Mouse (Mus musculus): ENCODE data around the gene Bend5.
A peak's percentile ranks its signal among the peaks of the same experiment; 100 is the strongest.

Bend5 gene

DNA sequence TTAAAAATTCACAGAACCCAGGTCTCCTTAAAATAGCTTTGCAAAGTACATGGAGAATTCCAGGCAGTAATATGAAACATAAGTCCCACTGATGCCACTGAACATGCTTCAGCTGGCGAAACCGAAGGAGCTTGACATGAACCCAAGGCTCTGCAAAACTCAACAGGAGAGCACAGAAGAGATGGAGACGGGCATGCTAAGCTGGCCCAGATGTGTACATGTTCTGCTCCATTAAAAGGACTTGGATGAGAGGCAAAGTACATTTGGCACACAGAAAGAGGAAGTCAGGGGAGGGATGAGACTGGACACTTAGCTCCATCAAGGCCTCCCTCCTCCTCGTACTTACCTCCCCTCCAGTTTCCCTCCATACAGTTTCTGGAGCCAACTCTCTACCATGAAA lies 4.1 kb upstream of the Bend5 start:
- TF ChIP-seq CTCF (conservative IDR thresholded peaks at IDR 0.05; ENCODE audit: low read length) (no peak), POU5F1 (IDR thresholded peaks at IDR 0.05; ENCODE audit: borderline replicate concordance, low read length) (no peak), NANOG (IDR thresholded peaks at IDR 0.05; ENCODE audit: borderline replicate concordance, low read length) (no peak)
- Histone ChIP-seq H3K27me3 (ENCODE audit: insufficient read depth, low read length) (peaks cover 3% of the 10 kb centered on the region), H3K36me3 (ENCODE audit: insufficient read depth, low read length) (no peaks in the 10 kb centered on the region), H3K4me1 (replicated peaks; ENCODE audit: low read depth, low read length) (peaks cover 34% of the 10 kb centered on the region), H3K4me3 (replicated peaks; ENCODE audit: low read length) (no peak overlapping the region), H3K9me3 (ENCODE audit: low read length) (no peaks in the 10 kb centered on the region)

DNA sequence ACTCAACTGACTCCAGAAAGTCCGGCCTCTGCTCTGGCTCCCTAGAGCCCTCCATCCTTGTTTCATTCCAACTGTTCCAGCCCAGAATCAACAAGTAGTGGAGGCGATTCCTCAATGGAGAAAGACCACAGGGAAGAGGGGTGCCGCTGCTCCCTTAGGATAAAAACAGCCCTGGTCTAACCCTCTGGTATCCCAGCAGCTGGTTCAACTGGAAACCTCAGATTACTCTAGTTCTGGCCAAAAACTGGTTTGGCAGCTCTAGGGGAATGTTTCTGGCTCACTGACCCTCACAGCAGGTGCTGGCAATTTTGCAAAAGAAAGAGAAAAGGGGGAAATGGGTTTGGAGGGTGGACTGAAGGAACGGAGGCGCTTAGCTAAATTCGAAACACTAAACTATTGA lies 407 bp upstream of the Bend5 start:
- Histone ChIP-seq H3K36me3 (ENCODE audit: insufficient read depth, low read length) (peaks cover 8% of the 10 kb centered on the region; the same call in 1 of the 2 replicates), H3K4me1 (replicated peaks; ENCODE audit: low read depth, low read length) (peaks cover 54% of the 10 kb centered on the region), H3K9me3 (ENCODE audit: low read length) (no peaks in the 10 kb centered on the region), H3K4me3 (replicated peaks; ENCODE audit: low read length) (peak overlapping the region; percentile 87), H3K27me3 (ENCODE audit: insufficient read depth, low read length) (peaks cover 9% of the 10 kb centered on the region)
- TF ChIP-seq CTCF (conservative IDR thresholded peaks at IDR 0.05; ENCODE audit: low read length): no peak
- no peak for TF ChIP-seq NANOG (IDR thresholded peaks at IDR 0.05; ENCODE audit: borderline replicate concordance, low read length)
- TF ChIP-seq POU5F1 (IDR thresholded peaks at IDR 0.05; ENCODE audit: borderline replicate concordance, low read length): no peak

DNA sequence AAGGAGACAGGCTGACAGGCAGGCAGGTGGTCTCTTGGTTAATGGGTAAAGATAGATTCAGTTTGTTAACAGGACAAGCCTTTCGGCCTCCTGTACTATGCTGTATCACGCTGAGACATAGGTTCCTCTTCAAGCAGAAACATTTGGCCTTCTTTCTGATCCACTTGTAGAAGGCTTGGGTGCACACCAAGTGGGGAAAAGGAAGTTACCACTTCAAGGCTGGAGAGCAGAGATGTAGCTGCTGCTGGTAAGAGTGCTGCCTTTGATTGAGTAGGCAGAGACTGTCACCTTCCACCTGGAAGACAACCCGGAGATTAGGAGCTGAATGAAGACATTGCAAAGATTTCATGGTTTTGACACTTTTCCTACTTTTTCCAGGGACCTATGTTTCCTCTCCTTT lies 1.3 kb downstream of the Bend5 start:
- H3K36me3 ChIP-seq (ENCODE audit: insufficient read depth, low read length): peaks cover 8% of the 10 kb centered on the region; the same call in 1 of the 2 replicates
- no peak for TF ChIP-seq POU5F1 (IDR thresholded peaks at IDR 0.05; ENCODE audit: borderline replicate concordance, low read length)
- no peak for TF ChIP-seq CTCF (conservative IDR thresholded peaks at IDR 0.05; ENCODE audit: low read length)
- no peak for TF ChIP-seq NANOG (IDR thresholded peaks at IDR 0.05; ENCODE audit: borderline replicate concordance, low read length)

DNA sequence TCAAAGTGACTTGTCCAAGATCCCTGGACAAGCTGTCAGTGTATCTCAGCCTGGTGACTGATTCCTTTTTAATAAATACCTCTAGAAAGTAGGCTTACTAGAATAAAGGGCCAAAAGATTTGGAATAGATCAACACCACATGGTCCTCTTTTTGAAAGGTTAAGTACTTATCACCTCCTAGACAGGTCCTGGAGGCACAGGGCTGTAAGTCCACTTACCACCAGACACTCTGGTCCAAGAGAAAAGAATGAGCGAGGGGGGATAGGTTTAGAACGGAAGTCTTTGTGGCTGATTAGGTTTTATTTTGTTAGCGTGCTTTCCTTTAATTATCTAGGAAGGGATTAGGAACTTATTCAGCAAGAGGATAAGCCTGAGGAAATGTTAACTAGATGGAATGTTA lies 1.7 kb downstream of the Bend5 start:
- Histone ChIP-seq H3K4me3 (replicated peaks; ENCODE audit: low read length) (no peak overlapping the region), H3K4me1 (replicated peaks; ENCODE audit: low read depth, low read length) (peaks cover 56% of the 10 kb centered on the region), H3K9me3 (ENCODE audit: low read length) (no peaks in the 10 kb centered on the region), H3K36me3 (ENCODE audit: insufficient read depth, low read length) (peaks cover 8% of the 10 kb centered on the region; the same call in 1 of the 2 replicates), H3K27me3 (ENCODE audit: insufficient read depth, low read length) (peaks cover 9% of the 10 kb centered on the region)
- no peak for TF ChIP-seq NANOG (IDR thresholded peaks at IDR 0.05; ENCODE audit: borderline replicate concordance, low read length)
- TF ChIP-seq CTCF (conservative IDR thresholded peaks at IDR 0.05; ENCODE audit: low read length): no peak
- no peak for TF ChIP-seq POU5F1 (IDR thresholded peaks at IDR 0.05; ENCODE audit: borderline replicate concordance, low read length)

More for the DNA sequence above, 1.3 kb downstream of the Bend5 start:
- Histone ChIP-seq H3K9me3 (ENCODE audit: low read length) (no peaks in the 10 kb centered on the region), H3K4me1 (replicated peaks; ENCODE audit: low read depth, low read length) (peaks cover 57% of the 10 kb centered on the region), H3K4me3 (replicated peaks; ENCODE audit: low read length) (peak overlapping the region; percentile 87; the same call in 1 of the 2 replicates), H3K27me3 (ENCODE audit: insufficient read depth, low read length) (peaks cover 9% of the 10 kb centered on the region)

DNA sequence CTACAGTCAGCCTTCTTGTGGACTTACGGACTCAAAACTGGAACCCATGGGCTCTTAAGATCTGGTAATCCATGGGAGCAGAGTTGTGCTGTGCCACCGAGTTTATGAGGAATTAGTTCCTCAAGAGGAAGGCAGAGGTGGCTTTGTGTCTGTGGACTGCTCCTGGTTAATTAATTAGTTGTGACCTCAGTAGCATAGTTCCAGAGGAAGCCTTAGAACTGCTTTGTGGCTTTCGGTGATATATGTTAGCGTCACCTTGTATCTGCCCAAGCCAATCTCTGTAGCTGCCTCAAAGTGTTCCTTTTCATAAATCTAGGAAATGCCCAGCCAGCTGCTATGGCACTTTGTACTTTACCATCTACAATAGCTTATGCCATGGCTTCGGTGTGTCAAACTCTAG lies 2.9 kb downstream of the Bend5 start:
- peaks cover 8% of the 10 kb centered on the region; the same call in 1 of the 2 replicates for H3K36me3 ChIP-seq (ENCODE audit: insufficient read depth, low read length)
- no peak overlapping the region for H3K4me3 ChIP-seq (replicated peaks; ENCODE audit: low read length)
- peaks cover 9% of the 10 kb centered on the region for H3K27me3 ChIP-seq (ENCODE audit: insufficient read depth, low read length)
- no peak for TF ChIP-seq NANOG (IDR thresholded peaks at IDR 0.05; ENCODE audit: borderline replicate concordance, low read length)
- no peak for TF ChIP-seq CTCF (conservative IDR thresholded peaks at IDR 0.05; ENCODE audit: low read length)
- no peak for TF ChIP-seq POU5F1 (IDR thresholded peaks at IDR 0.05; ENCODE audit: borderline replicate concordance, low read length)
- H3K9me3 ChIP-seq (ENCODE audit: low read length): no peaks in the 10 kb centered on the region
- peaks cover 44% of the 10 kb centered on the region for H3K4me1 ChIP-seq (replicated peaks; ENCODE audit: low read depth, low read length)

DNA sequence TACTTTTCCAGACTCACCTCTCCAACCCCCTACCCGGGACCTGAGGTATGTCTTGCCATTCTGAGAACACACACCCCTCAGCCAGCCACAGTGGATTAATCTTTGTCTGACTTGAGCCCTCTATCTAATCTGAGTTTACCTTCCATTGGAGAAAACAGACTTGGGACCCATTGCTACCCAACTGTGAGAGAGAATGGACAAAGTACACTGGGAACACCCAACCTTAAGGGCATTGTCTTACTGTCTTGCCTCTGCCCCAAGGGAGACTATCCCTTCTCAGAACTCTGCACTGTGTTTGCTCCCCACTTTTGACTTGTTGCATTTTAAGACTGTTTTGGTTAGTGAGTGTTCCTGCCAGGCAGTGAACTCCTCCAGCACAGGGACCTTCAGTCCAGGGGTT lies 4.7 kb downstream of the Bend5 start:
- TF ChIP-seq CTCF (conservative IDR thresholded peaks at IDR 0.05; ENCODE audit: low read length): no peak
- no peak for TF ChIP-seq POU5F1 (IDR thresholded peaks at IDR 0.05; ENCODE audit: borderline replicate concordance, low read length)
- TF ChIP-seq NANOG (IDR thresholded peaks at IDR 0.05; ENCODE audit: borderline replicate concordance, low read length): no peak
- Histone ChIP-seq H3K36me3 (ENCODE audit: insufficient read depth, low read length) (peaks cover 8% of the 10 kb centered on the region; the same call in 1 of the 2 replicates), H3K27me3 (ENCODE audit: insufficient read depth, low read length) (peaks cover 9% of the 10 kb centered on the region), H3K4me1 (replicated peaks; ENCODE audit: low read depth, low read length) (peaks cover 27% of the 10 kb centered on the region), H3K4me3 (replicated peaks; ENCODE audit: low read length) (no peak overlapping the region), H3K9me3 (ENCODE audit: low read length) (no peaks in the 10 kb centered on the region)

DNA sequence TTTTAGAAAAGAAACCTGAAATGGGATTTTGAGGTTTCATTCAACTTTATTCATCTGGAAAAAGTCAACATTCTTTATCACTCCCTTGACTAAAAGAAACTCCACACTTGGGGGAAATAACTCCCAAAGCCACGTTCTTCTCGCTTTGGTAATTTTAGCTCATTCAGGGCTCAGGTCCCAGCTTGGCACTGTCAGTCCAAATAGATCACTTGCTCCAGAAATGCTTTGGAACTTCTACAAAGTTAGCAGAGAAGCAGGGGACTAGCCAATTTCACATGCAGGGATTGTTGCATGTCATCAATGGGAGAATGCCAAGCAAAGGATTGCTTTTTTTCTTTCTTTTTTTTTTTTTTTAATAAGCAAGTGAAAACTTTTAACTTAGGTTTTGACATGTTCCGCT lies 5.2 kb downstream of the Bend5 start:
- Histone ChIP-seq H3K27me3 (ENCODE audit: insufficient read depth, low read length) (peaks cover 9% of the 10 kb centered on the region), H3K4me1 (replicated peaks; ENCODE audit: low read depth, low read length) (peaks cover 27% of the 10 kb centered on the region), H3K9me3 (ENCODE audit: low read length) (no peaks in the 10 kb centered on the region), H3K4me3 (replicated peaks; ENCODE audit: low read length) (no peak overlapping the region), H3K36me3 (ENCODE audit: insufficient read depth, low read length) (peaks cover 11% of the 10 kb centered on the region; the same call in 1 of the 2 replicates)
- TF ChIP-seq NANOG (IDR thresholded peaks at IDR 0.05; ENCODE audit: borderline replicate concordance, low read length): no peak
- no peak for TF ChIP-seq POU5F1 (IDR thresholded peaks at IDR 0.05; ENCODE audit: borderline replicate concordance, low read length)

DNA sequence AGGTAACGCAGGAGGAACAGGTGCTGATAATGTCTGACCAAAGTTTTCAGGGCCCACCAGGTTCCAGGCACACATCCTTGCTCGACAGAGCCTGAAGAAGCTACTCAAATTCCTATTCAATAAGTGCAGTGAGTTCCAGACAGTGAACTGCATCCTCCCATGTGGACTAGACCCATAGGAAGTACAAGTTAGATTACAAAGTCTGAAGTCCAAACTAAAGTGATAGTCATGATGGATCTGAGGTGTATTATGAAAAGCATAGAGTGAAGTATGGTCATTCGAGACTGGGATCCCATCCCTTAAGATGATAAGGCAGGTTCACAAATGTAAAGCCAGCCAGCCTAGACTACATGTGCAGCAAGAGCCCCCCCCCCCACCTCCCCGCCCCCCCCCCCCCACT lies 6.1 kb downstream of the Bend5 start:
- no peaks in the 10 kb centered on the region for H3K9me3 ChIP-seq (ENCODE audit: low read length)
- H3K4me3 ChIP-seq (replicated peaks; ENCODE audit: low read length): no peak overlapping the region
- H3K4me1 ChIP-seq (replicated peaks; ENCODE audit: low read depth, low read length): peaks cover 21% of the 10 kb centered on the region
- peaks cover 14% of the 10 kb centered on the region; the same call in 1 of the 2 replicates for H3K36me3 ChIP-seq (ENCODE audit: insufficient read depth, low read length)
- TF ChIP-seq POU5F1 (IDR thresholded peaks at IDR 0.05; ENCODE audit: borderline replicate concordance, low read length): no peak
- TF ChIP-seq CTCF (conservative IDR thresholded peaks at IDR 0.05; ENCODE audit: low read length): no peak
- no peak for TF ChIP-seq NANOG (IDR thresholded peaks at IDR 0.05; ENCODE audit: borderline replicate concordance, low read length)
- peaks cover 4% of the 10 kb centered on the region for H3K27me3 ChIP-seq (ENCODE audit: insufficient read depth, low read length)

DNA sequence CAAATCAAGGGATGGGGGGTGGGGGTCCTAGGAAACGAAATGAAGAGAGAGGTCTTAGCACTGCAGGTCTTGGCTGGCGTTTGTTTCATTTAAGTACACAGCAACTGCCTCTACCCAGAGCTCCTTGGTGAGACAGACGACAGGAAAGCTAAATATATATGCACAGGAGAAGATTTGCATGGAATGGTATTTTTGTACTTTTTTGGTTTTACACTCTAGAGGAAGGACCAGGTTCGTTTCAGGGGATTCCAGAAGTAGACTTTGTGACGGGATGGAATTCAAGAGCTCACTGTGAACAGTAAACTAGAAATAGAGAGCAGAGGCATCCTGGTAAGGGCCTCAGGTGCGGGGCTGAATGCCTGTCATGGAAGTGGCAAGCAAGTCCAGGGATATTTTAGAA lies 7.0 kb downstream of the Bend5 start:
- Histone ChIP-seq H3K9me3 (ENCODE audit: low read length) (no peaks in the 10 kb centered on the region), H3K27me3 (ENCODE audit: insufficient read depth, low read length) (no peaks in the 10 kb centered on the region), H3K4me3 (replicated peaks; ENCODE audit: low read length) (no peak overlapping the region), H3K36me3 (ENCODE audit: insufficient read depth, low read length) (peaks cover 14% of the 10 kb centered on the region; the same call in 1 of the 2 replicates), H3K4me1 (replicated peaks; ENCODE audit: low read depth, low read length) (peaks cover 17% of the 10 kb centered on the region)
- TF ChIP-seq CTCF (conservative IDR thresholded peaks at IDR 0.05; ENCODE audit: low read length): no peak
- TF ChIP-seq POU5F1 (IDR thresholded peaks at IDR 0.05; ENCODE audit: borderline replicate concordance, low read length): no peak
- TF ChIP-seq NANOG (IDR thresholded peaks at IDR 0.05; ENCODE audit: borderline replicate concordance, low read length): no peak

Data from E14TG2a.4 (cell line).